Mouse (Mus musculus) kidney, adult 9 months (tissue): Measurements from ENCODE around the gene Hs6st1.
"Not testable (repeated sequence)": the region's sequence is repeated elsewhere in the genome, so short reads cannot be mapped to it uniquely, and the experiment has no call there.

Experiments
- DNase-seq: peaks from one replicate; pipeline ENCODE4 v3.0.0; 2022

The Hs6st1 gene

DNA sequence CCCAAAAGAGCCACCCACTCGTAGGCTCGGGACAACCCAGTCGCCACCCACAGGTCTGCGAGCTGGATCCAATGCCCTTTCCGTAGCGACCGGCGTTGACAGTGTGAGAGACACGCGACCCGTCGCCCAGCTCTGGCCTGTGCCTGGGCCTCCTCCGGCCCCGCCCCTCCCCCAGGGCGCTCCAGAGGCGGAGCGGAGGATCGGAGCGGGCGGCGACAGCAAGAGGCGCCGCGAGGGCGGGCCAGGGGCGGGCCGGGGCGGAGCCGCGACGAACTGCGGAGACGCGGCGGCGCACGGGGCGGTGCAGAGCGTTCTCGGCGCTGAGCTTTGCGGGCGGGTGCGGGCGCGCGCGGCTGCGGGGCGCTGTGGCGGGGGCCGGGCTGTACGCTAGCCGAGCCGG, at the start of gene Hs6st1:
Gene Hs6st1, plus strand, starts transcription at position 325 of the 400 bp plus-strand sequence.
- peak; percentile 96 for DNase-seq

DNA sequence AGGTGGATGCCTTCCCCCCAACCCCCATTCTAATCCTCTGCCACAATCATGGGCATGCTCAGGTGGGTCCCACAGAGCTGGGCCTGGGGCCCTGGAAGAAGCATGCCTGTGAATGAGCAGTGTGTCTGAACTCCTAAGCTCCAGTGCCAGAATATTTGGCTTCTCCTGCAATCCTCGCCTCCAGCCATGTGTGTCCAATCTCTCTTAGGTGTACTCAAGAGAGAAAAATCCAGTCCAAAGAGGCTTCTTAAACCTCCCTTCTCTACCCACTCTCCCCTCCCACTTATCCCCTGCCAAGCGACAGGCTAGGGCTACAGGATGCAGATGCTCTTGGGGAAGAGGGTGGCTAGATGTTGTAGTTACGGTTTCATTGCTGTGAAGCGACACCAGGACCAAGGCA, 49.6 kb upstream of the Hs6st1 start:
- DNase-seq: peak; percentile 82

DNA sequence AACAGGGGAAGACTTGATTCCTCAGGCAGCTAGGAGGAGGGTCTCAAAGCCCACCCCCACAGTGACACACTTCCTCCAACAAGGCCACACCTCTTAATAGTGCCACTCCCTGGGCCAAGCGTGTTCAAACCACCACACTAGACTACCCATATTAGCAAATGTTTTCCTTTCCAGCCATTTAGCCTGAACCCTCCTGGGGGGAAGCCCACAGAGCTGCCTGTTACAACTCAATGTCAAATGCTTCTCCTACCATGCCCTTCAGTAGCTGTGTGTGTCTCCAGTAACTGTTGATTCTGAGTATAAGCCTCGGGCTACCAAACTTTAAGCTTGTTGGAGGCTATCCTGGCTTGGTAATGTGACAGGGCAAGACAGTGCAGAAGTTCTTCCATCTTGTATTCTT, 49.0 kb upstream of the Hs6st1 start:
- no peak for DNase-seq

DNA sequence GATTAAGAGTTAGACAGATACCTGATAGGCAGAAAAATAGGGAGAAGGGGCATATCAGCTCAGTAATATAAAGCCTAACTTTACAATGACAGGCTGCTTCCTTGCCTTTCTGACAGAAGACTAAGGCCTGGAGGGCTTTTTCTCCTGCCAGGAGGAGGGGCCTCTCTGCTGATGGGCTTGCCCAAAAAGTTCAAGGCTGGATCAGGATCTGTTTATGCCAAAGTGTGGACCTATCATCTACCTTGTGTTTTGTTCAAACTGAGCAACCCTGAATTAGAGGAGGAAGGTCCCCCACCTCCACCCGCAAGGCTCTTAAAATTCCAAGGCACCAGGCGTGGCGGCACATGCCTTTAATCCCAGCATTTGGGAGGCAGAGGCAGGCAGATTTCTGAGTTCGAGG, 47.9 kb upstream of the Hs6st1 start:
- no peak for DNase-seq

DNA sequence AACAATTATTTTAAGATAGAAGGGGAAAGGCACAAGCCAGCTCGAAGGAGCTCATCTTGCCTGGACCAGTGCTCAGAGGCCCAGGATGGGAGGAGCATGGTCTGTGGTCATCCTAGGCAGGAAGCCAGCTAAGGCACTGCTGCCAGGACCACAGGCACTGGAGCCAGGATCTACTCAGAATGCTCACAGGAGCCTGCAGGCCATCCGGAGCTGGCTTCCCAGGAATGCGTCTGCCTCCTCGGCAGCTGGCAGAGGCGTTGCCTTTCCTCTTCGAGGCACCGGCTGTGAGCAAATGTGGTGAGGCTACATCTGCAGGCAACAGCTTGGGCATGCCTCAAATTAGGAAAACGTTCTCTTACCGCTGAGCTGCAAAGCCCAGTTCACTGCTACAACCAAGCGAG, 37.8 kb upstream of the Hs6st1 start:
- peak; percentile 82 for DNase-seq

DNA sequence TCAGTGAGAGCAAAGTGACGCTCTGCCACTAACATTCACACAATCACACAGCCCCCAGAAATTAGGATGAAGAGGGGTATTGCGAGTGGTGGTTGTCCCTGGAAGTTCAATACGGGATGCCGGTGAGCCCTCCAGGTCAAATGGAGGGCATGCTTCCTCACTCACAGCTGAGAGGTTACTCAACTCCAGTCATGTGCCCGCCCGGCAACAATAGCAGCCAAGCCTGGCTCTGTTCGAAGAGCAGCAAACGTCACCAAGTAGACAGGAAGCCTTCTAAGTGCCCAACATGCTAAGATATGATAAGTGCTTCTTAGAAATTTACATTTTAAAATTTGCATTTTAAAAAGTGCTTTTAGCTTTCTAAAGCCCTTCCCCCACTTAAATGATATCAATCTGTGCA, 29.4 kb upstream of the Hs6st1 start:
- no peak for DNase-seq

DNA sequence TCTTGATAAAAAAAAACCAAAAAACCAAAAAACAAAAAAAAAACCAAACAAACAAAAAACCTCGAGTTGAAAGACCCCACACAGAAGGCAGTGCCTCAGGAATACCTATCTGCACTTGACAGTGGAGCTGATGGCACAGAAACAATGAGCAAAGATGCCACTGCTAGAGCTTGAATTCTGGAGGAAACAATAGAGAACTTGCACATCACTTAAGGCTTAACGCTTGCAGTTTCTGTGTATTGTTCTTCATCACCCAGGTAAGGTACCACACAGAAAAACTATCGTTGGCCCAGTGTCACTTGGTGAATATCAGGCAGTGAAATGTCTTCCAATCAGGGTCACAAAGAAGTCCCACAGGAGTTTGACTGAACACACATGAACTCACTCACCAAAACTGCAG, 26.1 kb upstream of the Hs6st1 start:
- no peak for DNase-seq

DNA sequence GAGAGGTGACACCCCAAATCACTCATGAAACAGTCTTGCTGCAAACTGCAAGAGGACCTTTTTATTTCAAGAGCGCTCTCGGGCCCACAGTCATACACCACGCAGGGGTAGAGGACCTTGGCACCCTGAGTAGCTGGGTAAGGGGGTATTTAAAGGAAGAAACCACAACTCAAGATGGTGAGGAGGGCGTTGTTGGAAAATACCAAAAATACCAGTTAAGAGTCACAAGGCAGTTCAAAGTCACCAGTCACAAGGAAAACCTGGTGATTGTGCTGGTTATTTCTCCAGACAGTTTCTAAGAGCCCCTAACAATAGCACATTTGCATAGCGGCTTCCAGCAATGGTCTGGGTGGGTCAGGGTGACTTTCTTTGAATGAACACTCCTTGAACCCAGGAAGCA, 24.4 kb upstream of the Hs6st1 start:
- not testable (repeated sequence) for DNase-seq

DNA sequence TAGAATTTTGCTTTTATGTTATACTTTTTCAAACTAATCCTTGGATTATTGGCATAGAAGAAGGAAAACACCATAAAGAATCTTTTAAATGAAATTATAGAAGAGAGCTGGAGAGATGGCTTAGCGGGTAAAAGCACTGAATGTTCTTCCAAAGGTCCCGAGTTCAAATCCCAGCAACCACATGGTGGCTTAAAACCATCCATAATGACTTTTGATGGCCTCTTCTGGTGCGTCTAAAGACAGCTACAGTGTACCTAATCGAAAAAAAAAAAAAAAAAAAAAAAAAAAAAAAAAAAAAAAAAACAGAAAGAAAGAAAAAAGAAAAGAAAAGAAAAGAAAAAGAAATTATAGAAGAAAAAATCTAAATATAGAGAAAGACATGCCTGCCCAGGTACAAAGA, 23.9 kb upstream of the Hs6st1 start:
- DNase-seq: no peak

DNA sequence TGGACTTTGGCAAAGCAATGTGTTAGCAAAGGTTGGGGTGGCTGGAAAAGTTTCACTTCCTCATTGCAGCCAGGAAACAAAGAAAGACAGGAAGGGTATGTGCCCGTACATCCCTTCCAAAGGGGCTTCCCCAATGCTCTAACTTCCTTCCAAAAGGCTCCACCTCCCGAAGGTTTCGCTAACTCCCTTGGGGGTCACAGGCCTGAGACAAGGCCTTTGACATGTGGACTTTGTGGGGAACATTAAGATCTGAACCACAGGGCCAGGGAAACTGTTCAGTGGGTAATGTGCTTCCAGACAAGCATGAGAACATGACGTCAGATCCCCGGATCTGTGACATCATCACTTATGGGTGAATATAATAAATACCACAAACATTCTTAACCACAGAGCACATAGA, 15.5 kb upstream of the Hs6st1 start:
- no peak for DNase-seq

DNA sequence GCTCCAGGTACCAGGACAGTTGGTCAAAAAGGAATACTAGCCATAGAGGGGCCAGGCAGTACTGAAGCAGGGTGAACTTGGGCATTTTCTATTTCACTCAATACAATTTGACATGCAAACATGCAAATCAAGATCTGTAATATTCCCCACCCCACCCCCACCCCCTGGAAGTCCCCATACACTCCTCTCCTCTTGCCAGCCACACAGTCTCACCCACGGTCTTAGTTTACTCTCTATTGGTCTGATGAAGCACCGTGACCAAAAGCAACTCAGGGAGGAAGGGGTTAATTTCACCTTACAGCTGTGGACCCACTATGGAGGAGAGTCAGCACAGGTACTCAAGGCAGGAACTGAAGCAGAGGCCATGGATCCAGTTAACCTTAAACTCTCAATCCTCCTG, 14.6 kb upstream of the Hs6st1 start:
- no peak for DNase-seq

DNA sequence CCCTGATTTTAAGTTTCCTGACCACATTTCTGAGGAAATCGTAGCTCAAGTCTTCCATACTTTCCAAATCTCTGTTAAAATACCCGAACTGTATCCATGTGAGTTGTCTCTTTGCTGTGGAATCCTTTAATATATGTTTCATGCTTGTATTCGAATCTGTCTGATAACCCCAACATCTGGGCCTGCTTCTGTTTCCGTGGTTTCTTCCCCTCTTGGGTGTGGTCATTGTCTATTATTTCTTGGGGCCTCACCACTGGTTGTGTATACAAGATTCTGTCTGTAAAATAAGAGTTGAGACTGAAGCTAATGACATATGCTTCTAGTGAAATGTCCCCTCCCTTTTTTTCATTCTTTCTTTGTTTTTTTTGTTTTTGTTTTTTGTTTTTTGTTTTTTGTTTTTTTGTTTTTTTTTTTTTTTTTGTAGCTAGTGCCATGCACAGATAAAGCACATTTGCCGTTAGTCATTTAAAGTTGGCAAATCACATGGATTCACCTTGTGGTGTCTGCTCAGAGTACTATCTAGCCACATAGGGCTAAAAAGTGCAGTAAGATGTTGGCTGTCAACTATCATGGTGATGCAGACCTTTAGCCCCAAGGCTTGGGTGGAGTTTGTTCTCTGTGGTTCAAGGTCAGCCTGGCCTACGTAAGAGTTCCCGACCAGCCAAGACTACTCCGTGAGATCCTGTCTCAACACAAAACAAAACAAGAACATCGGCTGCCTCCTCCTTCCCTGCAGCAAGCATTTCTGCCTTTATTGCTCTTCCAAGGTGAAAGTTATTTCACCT, 13.8 kb upstream of the Hs6st1 start:
- peak; percentile 25 for DNase-seq

DNA sequence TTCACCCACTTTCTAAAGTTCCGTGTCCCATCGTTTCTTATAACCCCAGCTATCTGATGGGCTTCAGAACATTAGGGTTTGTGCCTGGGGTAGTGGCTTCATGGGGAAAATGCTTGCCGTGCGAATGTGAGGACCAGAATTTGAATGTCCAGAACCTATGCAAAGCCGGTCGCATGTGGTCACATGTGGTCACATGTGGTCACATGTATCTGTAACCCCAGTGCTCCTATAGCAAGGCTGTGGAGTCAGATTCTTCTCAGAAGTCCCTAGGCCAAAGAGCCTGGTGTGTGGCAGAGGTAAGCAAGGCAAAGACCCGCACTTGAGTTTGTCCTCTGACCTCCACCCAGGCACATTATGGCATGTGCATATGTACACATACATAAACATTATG, 13.2 kb upstream of the Hs6st1 start:
- DNase-seq: no peak

DNA sequence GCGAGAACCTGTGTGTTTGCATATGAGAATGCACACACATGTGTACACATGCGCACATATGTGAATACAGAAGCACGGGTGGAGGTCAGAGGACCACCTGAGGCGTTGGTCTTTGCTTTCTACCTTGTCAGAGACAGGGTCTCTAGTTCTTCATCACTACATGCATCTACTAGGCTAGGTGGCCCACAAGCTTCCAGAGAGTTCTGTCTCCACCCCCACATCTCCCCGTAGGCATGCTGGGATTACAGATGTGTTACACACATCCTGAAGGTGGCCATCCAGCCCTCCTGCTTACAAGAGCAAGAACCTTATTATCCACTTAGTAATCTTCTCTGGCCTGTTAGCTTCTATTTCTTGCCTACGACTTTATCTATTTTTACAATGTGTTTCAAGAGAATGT, 8.8 kb upstream of the Hs6st1 start:
- DNase-seq: no peak

DNA sequence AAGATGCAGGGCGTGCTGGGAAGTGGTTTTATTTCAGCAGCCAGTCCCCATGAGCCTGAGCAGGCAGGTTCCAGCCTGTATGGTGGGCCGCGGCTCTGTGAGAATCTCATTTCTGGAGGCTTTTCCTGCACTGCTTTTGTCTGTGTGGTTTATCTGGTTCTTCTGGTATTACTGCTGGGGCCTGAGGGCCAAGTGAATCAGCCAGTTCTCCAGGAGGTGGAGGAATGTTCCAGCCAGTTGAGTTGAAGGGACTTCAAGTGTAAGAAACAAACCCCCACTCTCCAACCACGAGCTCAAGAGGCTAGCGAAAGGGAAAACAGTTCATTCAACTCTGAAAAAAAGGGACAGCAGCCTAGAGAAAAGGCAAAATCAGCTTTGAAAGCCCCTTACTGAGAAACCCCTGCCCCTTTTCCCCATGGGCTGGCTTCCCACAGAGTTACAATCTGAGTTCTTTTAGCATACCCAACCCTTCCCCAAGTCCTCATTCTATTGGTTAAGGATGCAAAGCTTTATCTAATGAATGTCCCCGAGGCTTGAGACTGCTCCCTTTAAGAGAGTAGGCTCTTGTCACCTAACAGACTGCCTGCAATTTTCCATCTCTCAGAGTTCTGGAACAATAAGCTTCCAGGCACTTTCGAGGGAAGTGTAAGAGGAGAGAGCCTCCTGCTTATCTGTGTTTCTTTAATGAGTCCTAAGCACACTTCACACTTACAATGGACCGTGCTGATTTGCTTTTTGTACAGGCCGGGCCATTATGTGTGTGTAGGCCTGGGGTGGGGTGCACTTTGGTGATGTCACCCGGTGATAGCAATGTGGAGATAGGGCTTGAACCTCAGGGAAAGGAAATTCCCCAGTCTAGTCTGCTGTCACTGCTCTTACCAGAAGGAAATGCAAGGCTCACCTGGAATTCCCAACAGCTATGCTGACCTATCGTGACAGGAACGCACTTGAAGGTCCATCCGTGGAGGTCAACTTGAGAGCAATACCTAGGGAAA, 7.9 kb upstream of the Hs6st1 start:
- DNase-seq: peak; percentile 22

DNA sequence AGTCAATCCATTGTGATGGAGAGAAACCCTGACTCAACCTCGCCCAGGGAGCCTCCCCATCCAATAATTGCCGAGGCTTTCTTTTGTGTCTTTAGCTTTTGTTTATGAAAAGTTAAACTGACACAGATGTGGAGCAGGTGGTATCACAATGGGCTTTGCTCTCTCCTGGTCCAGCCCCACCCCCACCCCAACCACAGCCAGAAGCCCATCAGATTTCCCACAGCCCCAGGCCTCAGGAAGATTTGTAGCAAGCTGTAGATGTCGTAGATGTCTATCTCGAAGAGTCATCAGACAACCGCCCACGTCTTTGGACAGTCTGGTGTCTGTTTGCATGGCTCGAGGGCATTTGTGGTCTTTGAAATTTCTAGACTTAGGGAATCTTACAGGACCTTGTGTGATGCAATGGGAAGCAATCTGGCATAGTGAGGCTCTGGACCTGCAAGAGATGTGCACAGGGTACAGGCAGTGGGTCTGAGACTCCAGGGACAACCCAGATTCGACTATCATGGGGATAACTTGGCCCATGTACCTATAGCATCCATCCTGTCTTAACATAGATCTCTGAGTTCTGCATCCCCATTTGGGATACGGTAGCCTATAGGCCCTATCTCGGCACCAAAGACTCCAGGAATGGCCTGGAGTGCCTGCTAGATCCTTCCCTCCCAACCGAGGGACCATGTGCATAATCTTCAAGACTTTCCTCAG, 6.8 kb upstream of the Hs6st1 start:
- no peak for DNase-seq

DNA sequence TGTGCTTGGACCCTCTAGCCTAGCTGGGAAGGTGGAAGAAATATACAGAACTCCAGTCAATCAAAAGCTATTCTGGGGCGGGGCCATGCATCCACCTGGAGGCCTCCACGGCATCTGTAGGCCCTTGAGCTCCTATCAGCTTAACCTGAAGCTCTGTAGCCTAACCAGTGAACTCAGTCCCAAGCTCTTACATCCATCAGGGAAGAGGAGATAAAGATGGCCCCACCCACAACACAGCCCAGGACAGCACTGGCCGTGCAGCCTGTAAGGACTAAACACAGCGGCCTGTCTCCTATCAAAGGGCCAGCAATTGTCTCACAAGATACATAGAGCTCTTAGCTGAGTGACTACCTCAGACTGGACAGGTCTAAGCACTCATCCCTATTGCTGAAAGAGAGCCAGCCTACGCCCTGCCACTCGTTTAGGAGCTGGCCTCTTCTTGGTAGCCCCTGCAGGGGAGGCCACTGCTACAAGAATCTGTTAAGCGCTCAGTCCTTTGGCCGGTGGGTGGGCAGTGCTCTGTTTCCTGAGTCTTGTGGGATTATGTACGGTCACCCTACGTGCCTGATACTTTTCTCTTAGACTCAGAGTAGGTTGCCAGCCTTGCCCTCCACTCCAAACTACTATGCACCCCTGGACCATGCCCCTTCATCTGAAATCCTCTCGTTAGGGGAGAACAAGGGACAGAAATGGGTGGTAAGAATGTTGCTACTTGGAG, 6.0 kb upstream of the Hs6st1 start:
- no peak for DNase-seq

DNA sequence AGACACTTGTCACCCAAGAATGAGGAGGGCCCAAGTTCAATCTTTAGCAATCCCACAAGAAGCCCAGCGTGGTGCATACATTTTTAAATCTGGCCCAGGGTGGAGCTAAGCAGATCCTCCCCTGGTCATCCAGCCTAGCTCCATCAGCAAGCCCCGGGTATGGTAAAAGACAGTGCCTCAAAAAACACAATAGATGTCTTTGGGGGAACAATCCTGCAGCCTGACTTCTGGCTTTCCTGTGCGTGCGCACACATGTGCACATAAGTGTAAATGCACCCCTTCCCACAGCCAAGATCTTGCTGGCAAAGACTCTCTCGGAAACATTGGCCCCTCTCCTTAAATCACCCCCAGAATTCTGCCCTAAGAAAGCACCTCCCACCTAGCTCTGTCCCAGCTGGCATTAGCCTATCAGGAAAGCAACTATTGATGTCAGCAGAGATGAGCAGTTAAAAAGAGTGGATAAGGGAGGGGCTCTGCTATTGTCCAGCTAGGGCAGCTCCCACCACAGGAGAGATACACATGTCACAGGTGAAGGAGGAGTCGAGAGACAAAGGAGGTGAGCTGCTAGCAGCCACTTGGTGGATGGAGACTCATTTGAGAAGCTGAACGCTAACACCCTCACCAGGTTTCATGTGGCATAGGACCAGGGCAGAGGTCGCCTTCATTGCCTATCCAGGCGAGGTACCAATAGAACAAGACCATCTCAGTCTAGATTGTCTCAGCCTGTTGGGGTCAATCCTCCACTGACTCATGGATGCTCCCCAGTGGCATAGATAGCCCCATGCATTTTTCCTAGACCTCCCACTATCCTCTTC, 5.2 kb upstream of the Hs6st1 start:
- DNase-seq: no peak

DNA sequence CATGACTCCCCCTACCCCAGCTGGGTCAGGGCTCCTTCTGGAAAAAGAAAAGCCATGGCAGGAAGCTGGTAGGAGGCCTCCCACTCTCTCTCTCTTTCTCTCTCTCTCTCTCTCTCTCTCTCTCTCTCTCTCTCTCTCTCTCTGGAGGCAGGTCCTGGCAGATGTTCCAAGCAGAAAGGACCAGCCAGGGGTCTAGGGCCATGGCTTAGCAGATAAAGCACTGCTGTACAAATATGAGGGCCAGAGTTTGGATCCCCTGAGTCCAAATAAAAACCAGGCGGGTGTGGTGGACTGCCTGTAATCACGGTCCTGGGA, 4.6 kb upstream of the Hs6st1 start:
- no peak for DNase-seq

DNA sequence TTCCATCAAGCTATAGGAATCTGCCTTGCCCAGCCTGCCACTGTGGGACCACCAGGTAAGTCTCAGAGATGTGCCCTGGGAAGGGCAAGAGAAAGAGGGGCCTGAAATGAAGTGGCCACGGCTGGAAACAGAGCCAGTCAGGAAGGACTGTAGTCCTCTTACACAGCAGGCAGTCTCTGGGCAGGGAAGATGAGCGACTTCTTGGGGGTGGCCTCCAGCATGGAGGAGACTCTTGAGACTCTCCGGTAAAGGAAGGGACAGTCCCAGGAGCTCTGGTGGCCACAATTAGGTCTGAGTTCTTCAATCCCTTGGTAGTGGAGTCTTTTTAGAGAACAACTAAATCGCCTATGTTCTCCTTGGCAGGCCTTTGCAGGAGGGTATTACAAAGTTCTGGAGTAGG, 4.0 kb upstream of the Hs6st1 start:
- no peak for DNase-seq

DNA sequence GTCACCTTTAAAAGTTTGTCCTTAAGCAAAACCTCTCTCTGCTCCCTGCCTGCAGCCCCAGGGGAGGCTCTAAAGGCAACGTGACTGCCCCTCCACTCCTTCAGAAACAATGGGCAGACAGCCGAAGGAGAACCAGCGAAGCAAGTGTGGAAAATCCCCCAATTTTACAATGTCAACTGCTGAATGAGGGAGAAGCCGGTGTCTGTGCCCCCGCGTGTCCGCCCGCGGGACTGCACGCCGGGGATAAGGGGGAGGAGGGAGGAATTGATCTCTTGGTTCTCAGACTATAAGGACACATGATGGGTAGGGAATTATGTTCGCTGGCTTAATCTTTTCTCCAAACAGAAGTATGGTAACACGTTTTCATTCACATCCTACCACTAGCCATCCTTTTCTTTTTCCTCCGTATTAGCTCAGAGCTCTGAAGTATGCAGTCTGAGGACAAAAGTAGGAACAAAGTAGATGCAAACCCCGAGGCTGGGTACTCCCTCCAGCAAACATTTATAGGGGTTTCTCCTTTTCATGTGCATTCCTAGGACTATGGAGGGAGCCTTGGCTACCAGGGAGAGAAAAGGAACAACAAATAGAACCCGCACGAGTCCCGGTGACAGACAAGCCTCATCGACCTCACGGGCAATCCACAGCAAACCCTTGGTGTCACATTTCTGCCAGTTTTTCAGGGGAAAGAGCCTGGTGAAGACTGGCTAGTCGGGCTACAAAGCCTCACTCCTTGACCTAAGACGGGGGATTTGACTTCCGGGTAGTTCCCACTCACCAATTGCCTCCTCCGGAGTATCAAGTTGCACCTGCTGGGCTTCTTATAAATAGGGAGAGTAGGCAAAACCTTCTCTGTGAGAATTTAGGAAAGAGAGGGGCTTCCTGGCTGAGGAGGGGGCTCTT, 3.1 kb upstream of the Hs6st1 start:
- DNase-seq: peak; percentile 98
